Mouse (Mus musculus): ENCODE results near the gene Slc35f6. TPM values are rescaled to one million over a fixed set of nuclear protein-coding genes. Genes with fewer than 3 reads are reported as not detected.

Gene Slc35f6
- polyA plus RNA-seq, 1 experiment from 2014 or later: 33.0 TPM

GRCm38 (mm10) chr5:30622177-30622840 lies 25.4 kb upstream of the Slc35f6 start:
- H3K4me3 ChIP-seq: peak overlapping the region; percentile 35
- peaks cover 44% of the 10 kb centered on the region for H3K27me3 ChIP-seq (replicated peaks)
- H3K9me3 ChIP-seq: no peaks in the 10 kb centered on the region
- no peak overlapping the region for H3K27ac ChIP-seq
- H3K36me3 ChIP-seq (replicated peaks): no peaks in the 10 kb centered on the region
- H3K4me1 ChIP-seq: peaks cover 13% of the 10 kb centered on the region
- peak overlapping the region; percentile 63 for H3K4me2 ChIP-seq
- ATAC-seq (replicated peaks): peak; percentile 67
- peak overlapping the region; percentile 11; the same call in 1 of the 2 replicates for H3K9ac ChIP-seq
- WGBS: 2% methylated on average over 69 of the region's 69 CpGs

GRCm38 (mm10) chr5:30622841-30623185 lies 24.9 kb upstream of the Slc35f6 start:
- H3K27me3 ChIP-seq (replicated peaks): peaks cover 44% of the 10 kb centered on the region
- WGBS: 3% methylated on average over 10 of the region's 10 CpGs
- no peaks in the 10 kb centered on the region for H3K9me3 ChIP-seq
- H3K4me3 ChIP-seq: peak overlapping the region; percentile 35
- H3K36me3 ChIP-seq (replicated peaks): no peaks in the 10 kb centered on the region
- H3K9ac ChIP-seq: peak overlapping the region; percentile 11; the same call in 1 of the 2 replicates
- ATAC-seq (replicated peaks): peak; percentile 5
- peaks cover 13% of the 10 kb centered on the region for H3K4me1 ChIP-seq
- H3K4me2 ChIP-seq: peak overlapping the region; percentile 63
- H3K27ac ChIP-seq: no peak overlapping the region

- H3K4me1 ChIP-seq: peaks cover 13% of the 10 kb centered on the region
- no peaks in the 10 kb centered on the region for H3K9me3 ChIP-seq
- H3K9ac ChIP-seq: no peak overlapping the region
- no peaks in the 10 kb centered on the region for H3K36me3 ChIP-seq (replicated peaks)
- peaks cover 44% of the 10 kb centered on the region for H3K27me3 ChIP-seq (replicated peaks)
- WGBS: 65% methylated on average over 2 of the region's 2 CpGs
- H3K4me3 ChIP-seq: no peak overlapping the region
- H3K4me2 ChIP-seq: no peak overlapping the region
- no peak for ATAC-seq (replicated peaks)
- H3K27ac ChIP-seq: no peak overlapping the region
These were observed 24.4 kb upstream of the Slc35f6 start for GRCm38 (mm10) chr5:30623380-30623779.

GRCm38 (mm10) chr5:30624311-30624710 lies 23.4 kb upstream of the Slc35f6 start:
- ATAC-seq (replicated peaks): no peak
- Histone ChIP-seq H3K4me2 (no peak overlapping the region), H3K27me3 (replicated peaks) (peaks cover 44% of the 10 kb centered on the region), H3K9ac (no peak overlapping the region), H3K9me3 (no peaks in the 10 kb centered on the region), H3K27ac (no peak overlapping the region), H3K36me3 (replicated peaks) (no peaks in the 10 kb centered on the region), H3K4me1 (peaks cover 13% of the 10 kb centered on the region), H3K4me3 (no peak overlapping the region)
- WGBS: 36% methylated on average over 1 of the region's 1 CpGs

- Histone ChIP-seq H3K36me3 (replicated peaks) (no peaks in the 10 kb centered on the region), H3K4me3 (no peak overlapping the region)
These were observed 22.8 kb upstream of the Slc35f6 start for GRCm38 (mm10) chr5:30624908-30625307.

GRCm38 (mm10) chr5:30625379-30625778 lies 22.4 kb upstream of the Slc35f6 start:
- Histone ChIP-seq H3K9me3 (no peaks in the 10 kb centered on the region), H3K4me1 (peaks cover 13% of the 10 kb centered on the region), H3K4me2 (no peak overlapping the region), H3K4me3 (no peak overlapping the region), H3K27me3 (replicated peaks) (peaks cover 44% of the 10 kb centered on the region), H3K36me3 (replicated peaks) (no peaks in the 10 kb centered on the region), H3K9ac (no peak overlapping the region), H3K27ac (no peak overlapping the region)
- WGBS: 69% methylated on average over 3 of the region's 3 CpGs
- ATAC-seq (replicated peaks): no peak

More at GRCm38 (mm10) chr5:30624908-30625307, 22.8 kb upstream of the Slc35f6 start:
- Histone ChIP-seq H3K9ac (no peak overlapping the region), H3K27ac (no peak overlapping the region), H3K4me2 (no peak overlapping the region), H3K4me1 (peaks cover 13% of the 10 kb centered on the region), H3K27me3 (replicated peaks) (peaks cover 44% of the 10 kb centered on the region), H3K9me3 (no peaks in the 10 kb centered on the region)
- 67% methylated on average over 4 of the region's 4 CpGs for WGBS
- ATAC-seq (replicated peaks): no peak

- Histone ChIP-seq H3K27ac (no peak overlapping the region), H3K9me3 (no peaks in the 10 kb centered on the region), H3K4me2 (no peak overlapping the region), H3K4me1 (peaks cover 13% of the 10 kb centered on the region), H3K36me3 (replicated peaks) (no peaks in the 10 kb centered on the region), H3K27me3 (replicated peaks) (peaks cover 32% of the 10 kb centered on the region), H3K9ac (no peak overlapping the region), H3K4me3 (no peak overlapping the region)
- ATAC-seq (replicated peaks): no peak
- WGBS: 80% methylated on average over 8 of the region's 8 CpGs
These were observed 21.2 kb upstream of the Slc35f6 start for GRCm38 (mm10) chr5:30626331-30627105.

GRCm38 (mm10) chr5:30628511-30628910 lies 19.2 kb upstream of the Slc35f6 start:
- no peak for ATAC-seq (replicated peaks)
- H3K9ac ChIP-seq: no peak overlapping the region
- no peaks in the 10 kb centered on the region for H3K9me3 ChIP-seq
- H3K27me3 ChIP-seq (replicated peaks): peaks cover 15% of the 10 kb centered on the region; the same call in 1 of the 2 replicates
- H3K36me3 ChIP-seq (replicated peaks): no peaks in the 10 kb centered on the region
- no peaks in the 10 kb centered on the region for H3K4me1 ChIP-seq
- H3K4me3 ChIP-seq: no peak overlapping the region
- no peak overlapping the region for H3K27ac ChIP-seq
- no peak overlapping the region for H3K4me2 ChIP-seq
- 78% methylated on average over 3 of the region's 3 CpGs for WGBS

- Histone ChIP-seq H3K9ac (no peak overlapping the region), H3K36me3 (replicated peaks) (no peaks in the 10 kb centered on the region), H3K9me3 (no peaks in the 10 kb centered on the region), H3K4me3 (no peak overlapping the region), H3K4me2 (no peak overlapping the region), H3K27me3 (replicated peaks) (no peaks in the 10 kb centered on the region), H3K4me1 (no peaks in the 10 kb centered on the region), H3K27ac (no peak overlapping the region)
- WGBS: 75% methylated on average over 6 of the region's 6 CpGs
- ATAC-seq (replicated peaks): no peak
These were observed 17.3 kb upstream of the Slc35f6 start for GRCm38 (mm10) chr5:30630401-30630800.

- H3K4me2 ChIP-seq: no peak overlapping the region
- H3K4me3 ChIP-seq: no peak overlapping the region
- no peak overlapping the region for H3K27ac ChIP-seq
- no peaks in the 10 kb centered on the region for H3K9me3 ChIP-seq
- H3K36me3 ChIP-seq (replicated peaks): no peaks in the 10 kb centered on the region
- H3K9ac ChIP-seq: no peak overlapping the region
- no peaks in the 10 kb centered on the region for H3K4me1 ChIP-seq
- H3K27me3 ChIP-seq (replicated peaks): no peaks in the 10 kb centered on the region
- 69% methylated on average over 1 of the region's 1 CpGs for WGBS
- no peak for ATAC-seq (replicated peaks)
These were observed 15.6 kb upstream of the Slc35f6 start for GRCm38 (mm10) chr5:30632134-30632533.

- H3K9ac ChIP-seq: no peak overlapping the region
- H3K9me3 ChIP-seq: no peaks in the 10 kb centered on the region
- H3K27ac ChIP-seq: no peak overlapping the region
- no peak for ATAC-seq (replicated peaks)
- H3K4me3 ChIP-seq: no peak overlapping the region
- WGBS: 54% methylated on average over 7 of the region's 7 CpGs
- no peak overlapping the region for H3K4me2 ChIP-seq
- no peaks in the 10 kb centered on the region for H3K4me1 ChIP-seq
- H3K36me3 ChIP-seq (replicated peaks): no peaks in the 10 kb centered on the region
- no peaks in the 10 kb centered on the region for H3K27me3 ChIP-seq (replicated peaks)
These were observed 10.7 kb upstream of the Slc35f6 start for GRCm38 (mm10) chr5:30636994-30637393.

- no peak overlapping the region for H3K4me3 ChIP-seq
- H3K27ac ChIP-seq: no peak overlapping the region
- H3K9me3 ChIP-seq: no peaks in the 10 kb centered on the region
- no peaks in the 10 kb centered on the region for H3K27me3 ChIP-seq (replicated peaks)
- ATAC-seq (replicated peaks): peak; percentile 72
- no peaks in the 10 kb centered on the region for H3K36me3 ChIP-seq (replicated peaks)
- WGBS: 4% methylated on average over 6 of the region's 6 CpGs
- H3K4me1 ChIP-seq: no peaks in the 10 kb centered on the region
- H3K4me2 ChIP-seq: no peak overlapping the region
- H3K9ac ChIP-seq: no peak overlapping the region
These were observed 9.7 kb upstream of the Slc35f6 start for GRCm38 (mm10) chr5:30638041-30638440.
